Mouse (Mus musculus): ENCODE results near the gene Zer1.

Zer1 gene

DNA sequence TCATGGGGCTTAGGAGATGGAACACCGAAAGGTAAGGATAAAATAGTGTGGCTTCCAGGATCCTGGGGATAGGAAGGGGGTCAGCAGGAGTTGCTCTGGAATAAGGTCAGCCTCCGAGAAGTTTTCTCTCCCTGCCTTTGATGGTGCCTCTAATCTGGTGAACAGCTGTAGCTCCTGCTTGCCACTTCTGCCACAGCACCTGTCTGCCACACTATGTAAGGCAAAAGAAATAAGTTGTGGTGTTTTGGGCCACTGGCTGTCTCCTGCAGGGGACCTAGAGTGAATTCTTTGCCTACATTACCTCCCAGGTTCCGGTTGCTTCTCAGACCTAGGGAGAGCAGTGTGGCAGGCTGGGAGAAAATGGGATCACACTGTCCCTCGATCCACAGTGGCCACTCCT is 45.6 kb downstream of the Zer1 start:
- DNase-seq (ENCODE audit: inconsistent age in 2 of 2, low spot score in 1 of 2), result no peak

DNA sequence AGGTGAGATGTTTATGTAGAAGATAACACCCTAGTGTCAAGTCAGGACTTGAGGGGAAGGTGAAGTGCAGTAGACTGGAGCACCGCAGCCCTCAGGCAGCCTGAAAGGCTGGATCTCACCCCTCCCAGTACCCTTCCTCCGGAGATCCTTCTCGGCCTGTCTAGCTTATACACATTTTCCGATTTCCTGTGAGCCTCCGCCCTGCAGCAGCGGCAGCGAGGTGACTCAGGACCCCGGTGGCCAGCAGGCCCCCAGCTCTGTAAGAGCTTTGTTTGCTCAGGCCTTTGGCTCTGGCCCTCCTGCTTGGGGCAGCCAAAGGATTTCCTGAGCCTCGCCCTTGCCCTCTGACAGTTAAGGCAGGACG is 46.1 kb downstream of the Zer1 start:
- no peak for DNase-seq (ENCODE audit: inconsistent age in 2 of 2, low spot score in 1 of 2)

DNA sequence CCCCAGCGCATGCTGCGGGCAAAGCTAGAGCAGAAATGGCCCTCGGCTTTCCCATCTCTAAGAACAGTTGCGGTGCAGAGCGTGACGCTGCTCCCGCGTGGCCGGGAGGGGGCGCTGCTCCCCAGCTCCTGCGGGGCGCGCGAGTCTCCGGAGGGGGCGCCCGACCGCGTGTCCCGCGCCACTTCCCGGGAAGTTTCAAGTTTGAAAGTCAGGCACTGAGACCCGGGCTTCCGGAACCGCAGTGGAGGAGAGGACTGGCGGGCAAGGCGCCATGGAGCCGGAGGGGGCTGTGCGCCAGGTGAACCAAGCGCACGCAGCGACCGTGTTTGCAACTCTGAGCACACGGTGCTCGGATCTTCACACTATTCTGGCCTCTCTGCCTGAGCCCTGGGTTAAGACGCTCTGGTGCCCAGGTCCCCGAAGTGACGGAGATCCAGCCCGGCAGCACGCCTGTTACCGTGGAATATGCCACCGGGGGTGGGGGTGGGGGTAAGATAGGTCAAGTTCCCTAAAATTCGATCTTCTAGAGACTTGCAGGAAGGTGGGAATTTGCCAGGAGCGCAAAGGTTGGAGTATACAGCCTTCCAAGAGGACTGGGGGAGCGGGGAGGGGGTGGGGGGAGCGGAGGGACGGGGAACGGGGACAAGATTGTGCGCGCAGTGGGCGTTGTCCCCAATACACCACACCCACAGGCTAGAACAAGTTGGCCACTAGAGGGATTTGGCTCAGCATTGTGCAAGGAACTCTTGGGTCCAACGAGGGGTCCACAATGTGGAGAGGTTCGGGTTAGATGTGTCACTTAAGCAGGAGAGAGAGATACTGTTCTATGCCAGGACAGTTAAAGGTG is 46.7 kb downstream of the Zer1 start, which contains the start of gene Pkn3:
Pkn3 (plus strand) TSS at position 183 of the 847 bp plus-strand sequence.
- DNase-seq (ENCODE audit: inconsistent age in 2 of 2, low spot score in 1 of 2), result peak; percentile 91 to 96

DNA sequence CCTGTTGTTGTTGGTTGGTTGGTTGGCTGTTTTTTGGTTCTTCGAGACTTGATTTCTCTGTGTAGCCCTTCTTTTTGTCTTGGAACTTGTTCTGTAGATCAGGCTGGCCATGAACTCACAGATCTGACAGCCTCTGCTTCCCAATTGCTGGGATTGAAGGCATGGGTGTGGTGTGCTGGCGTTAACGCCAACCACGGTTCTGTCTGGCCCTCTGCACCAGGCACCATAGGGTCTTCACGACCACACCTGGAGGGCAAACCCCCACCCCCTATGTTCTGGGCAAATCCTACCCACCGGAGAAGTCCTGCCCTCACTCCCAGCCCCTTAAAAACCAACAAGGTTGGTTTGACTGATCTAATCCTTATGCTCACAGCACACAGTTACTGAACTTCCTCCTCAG is 47.4 kb downstream of the Zer1 start:
- DNase-seq (ENCODE audit: inconsistent age in 2 of 2, low spot score in 1 of 2), result no peak

- no peak for DNase-seq (ENCODE audit: inconsistent age in 2 of 2, low spot score in 1 of 2)
Observed at GRCm38 (mm10) chr2:30076439-30076838, 47.9 kb downstream of the Zer1 start.

GRCm38 (mm10) chr2:30075625-30076024 is 48.8 kb downstream of the Zer1 start:
- peak; percentile 49 to 80 for DNase-seq (ENCODE audit: inconsistent age in 2 of 2, low spot score in 1 of 2)

- DNase-seq (ENCODE audit: inconsistent age in 2 of 2, low spot score in 1 of 2), result no peak
Observed at GRCm38 (mm10) chr2:30073285-30073684, 51.1 kb downstream of the Zer1 start.

GRCm38 (mm10) chr2:30072875-30073274 is 51.5 kb downstream of the Zer1 start:
- no peak for DNase-seq (ENCODE audit: inconsistent age in 2 of 2, low spot score in 1 of 2)

- DNase-seq (ENCODE audit: inconsistent age in 2 of 2, low spot score in 1 of 2), result peak in 1 of 2 experiments; percentile 44
Observed at GRCm38 (mm10) chr2:30067962-30068361, 56.4 kb downstream of the Zer1 start.

GRCm38 (mm10) chr2:30067031-30067888 is 57.1 kb downstream of the Zer1 start:
- DNase-seq (ENCODE audit: inconsistent age in 2 of 2, low spot score in 1 of 2), result peak; percentile 61 to 84

GRCm38 (mm10) chr2:30066046-30066901 is 58.1 kb downstream of the Zer1 start:
- DNase-seq (ENCODE audit: inconsistent age in 2 of 2, low spot score in 1 of 2), result peak; percentile 99

DNA sequence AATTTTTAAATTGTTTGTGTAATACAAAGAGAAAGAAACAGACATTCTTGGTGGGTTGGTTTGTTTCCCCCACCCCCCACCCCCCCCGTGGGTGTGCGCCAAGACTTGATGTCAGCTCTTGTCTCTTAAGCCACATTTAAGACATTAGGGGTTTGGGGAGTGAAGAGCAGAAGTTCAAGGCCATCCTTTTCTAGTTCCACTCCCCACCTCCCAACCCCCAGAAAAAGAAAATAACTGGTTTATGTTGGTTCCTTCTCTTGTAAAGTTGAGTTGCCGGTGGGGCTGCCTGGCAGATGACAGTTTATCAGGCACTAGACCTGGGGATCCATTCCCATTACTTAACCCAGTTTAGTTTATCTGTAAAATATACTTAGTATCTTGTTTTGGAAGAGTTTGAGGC is 60.1 kb downstream of the Zer1 start:
- peak in 1 of 2 experiments; percentile 42 for DNase-seq (ENCODE audit: inconsistent age in 2 of 2, low spot score in 1 of 2)

DNA sequence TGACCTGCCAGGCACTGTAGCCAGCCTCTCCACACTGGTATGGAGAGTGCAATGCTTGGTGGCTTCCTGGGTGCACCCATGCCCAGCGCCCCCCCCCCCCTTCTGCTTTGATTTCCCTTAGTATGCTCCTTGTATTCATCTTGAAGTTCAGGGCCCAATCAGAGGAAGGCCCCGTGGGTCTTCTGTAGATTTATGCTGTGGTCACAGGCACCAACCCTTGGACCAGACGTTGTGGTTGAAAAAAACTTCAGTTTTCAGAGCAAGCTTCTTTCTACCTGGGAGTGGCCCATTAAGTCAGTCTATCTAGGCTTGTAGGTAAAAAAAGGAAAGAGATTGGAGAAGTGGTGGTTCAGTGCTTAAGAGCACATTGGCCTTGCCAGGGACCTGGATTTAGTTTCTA is 60.6 kb downstream of the Zer1 start:
- peak in 1 of 2 experiments; percentile 73 for DNase-seq (ENCODE audit: inconsistent age in 2 of 2, low spot score in 1 of 2)

GRCm38 (mm10) chr2:30063235-30063634 is 61.1 kb downstream of the Zer1 start:
- DNase-seq (ENCODE audit: inconsistent age in 2 of 2, low spot score in 1 of 2), result peak; percentile 78 to 92

- peak; percentile 81 to 96 for DNase-seq (ENCODE audit: inconsistent age in 2 of 2, low spot score in 1 of 2)
Observed at GRCm38 (mm10) chr2:30062249-30063093, 61.9 kb downstream of the Zer1 start.

DNA sequence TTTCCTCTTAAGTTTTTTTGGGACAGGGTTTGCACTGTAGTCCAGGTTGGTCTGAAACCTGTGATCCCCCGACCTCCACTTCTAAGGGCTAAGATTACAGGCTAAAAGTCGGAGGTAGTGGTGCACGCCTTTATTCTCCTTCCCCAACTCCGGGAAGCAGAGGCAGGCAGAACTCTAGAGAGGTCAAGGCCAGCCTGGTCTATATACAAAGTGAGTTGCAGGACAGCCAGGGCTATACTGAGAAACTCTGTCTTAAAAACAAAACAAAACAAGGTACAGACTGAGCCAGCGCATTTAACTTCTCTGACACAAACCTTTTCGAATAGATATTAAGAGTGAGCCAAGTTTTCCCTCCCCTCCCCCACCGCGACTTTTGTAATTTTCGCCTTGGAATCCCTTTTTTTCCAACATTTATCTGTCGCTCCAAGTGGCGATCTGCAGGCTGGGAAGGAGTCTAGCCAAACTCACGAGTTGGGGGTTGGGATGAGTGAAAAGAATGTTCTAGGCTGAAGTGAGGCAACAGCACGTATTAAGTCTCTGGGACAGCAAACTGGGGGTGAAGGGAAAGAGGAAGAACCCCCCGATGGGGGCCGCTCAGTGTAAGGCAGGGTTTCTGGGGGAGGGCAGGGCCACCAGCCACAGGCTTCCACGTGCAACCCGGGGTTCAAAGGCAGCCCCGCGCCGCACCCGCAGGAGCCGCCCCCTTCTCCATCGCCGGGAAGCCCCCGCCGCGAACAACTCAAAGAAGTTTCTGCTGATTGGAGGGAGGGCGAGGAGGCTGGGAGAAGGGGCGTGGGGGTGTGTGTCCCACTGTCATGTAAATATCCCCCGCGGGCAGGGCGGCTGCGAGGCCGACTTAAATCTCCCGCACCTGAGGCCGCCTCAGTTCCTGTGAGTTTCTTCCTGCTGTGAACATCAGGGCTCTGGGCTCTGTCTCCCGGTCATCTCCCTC is 62.9 kb downstream of the Zer1 start:
- DNase-seq (ENCODE audit: inconsistent age in 2 of 2, low spot score in 1 of 2), result peak; percentile 70 to 89

DNA sequence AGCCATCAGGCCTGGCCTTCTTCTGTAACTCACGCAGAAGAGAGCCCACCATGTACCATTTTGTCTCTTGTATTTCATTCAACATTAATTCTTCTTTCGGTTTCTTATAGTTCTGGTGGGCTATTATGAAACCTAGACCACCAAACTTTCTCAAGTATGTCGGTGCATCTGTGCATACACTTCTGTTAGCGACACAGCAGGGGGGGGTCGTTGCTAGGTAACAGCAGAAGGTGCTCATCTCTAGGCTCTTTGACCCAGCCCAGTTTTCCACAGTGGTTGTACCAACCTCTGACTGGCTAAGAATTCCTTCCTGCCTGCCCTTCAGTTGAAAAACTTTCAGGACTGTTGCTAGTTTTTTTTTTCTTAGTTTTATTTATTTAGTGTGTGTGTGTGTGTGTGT is 66.0 kb downstream of the Zer1 start:
- DNase-seq (ENCODE audit: inconsistent age in 2 of 2, low spot score in 1 of 2), result no peak

GRCm38 (mm10) chr2:30057223-30057904 is 67.0 kb downstream of the Zer1 start, which contains the start of gene Set:
Set (plus strand) TSS chr2:30057378.
- peak; percentile 74 to 82 for DNase-seq (ENCODE audit: inconsistent age in 2 of 2, low spot score in 1 of 2)

All from adrenal gland, adult (tissue).